ENCODE assay signal across 21 mouse cellular contexts in genomic region chr2:144425761-144426160, GRCm38 (mm10). TPM values are rescaled to one million over a fixed set of nuclear protein-coding genes. Genes with fewer than 3 reads are reported as not detected.
"Had no signal": no experiment of that assay in that cellular context is flagged by ENCODE, and none has a peak within 500 bp of the region (broad histone marks: within the 10 kb centered on the region; RNA-seq: fewer than 3 reads in every experiment).

No protein-coding gene starts in this region.

- H3K9me3 ChIP-seq: hindbrain, embryonic 15.5 days; limb, embryonic 10.5 days; liver, embryonic 15.5 days; midbrain, embryonic 15.5 days; neural tube, embryonic 12.5 days had no signal

- H3K9ac ChIP-seq: hindbrain, embryonic 15.5 days; liver, embryonic 15.5 days; midbrain, embryonic 15.5 days; neural tube, embryonic 12.5 days had no signal

- H3K27me3 ChIP-seq: hindbrain, embryonic 15.5 days; liver, embryonic 15.5 days; midbrain, embryonic 15.5 days; neural tube, embryonic 12.5 days had no signal

- ATAC-seq: inflammation-experienced regulatory T-cells, adult 6 months; lung, postnatal 0 days; midbrain, embryonic 15.5 days had no signal

- H3K4me3 ChIP-seq: hindbrain, embryonic 15.5 days; layer of hippocampus, adult 2 months; limb, embryonic 10.5 days; liver, embryonic 15.5 days; megakaryocyte, embryonic 14.5 days; midbrain, embryonic 15.5 days; neural tube, embryonic 12.5 days had no signal

- H3K27ac ChIP-seq: hindbrain, embryonic 15.5 days; layer of hippocampus, adult 2 months; limb, embryonic 10.5 days; liver, embryonic 15.5 days; macrophage; midbrain, embryonic 15.5 days; neural tube, embryonic 12.5 days had no signal

- H3K36me3 ChIP-seq: hindbrain, embryonic 15.5 days; limb, embryonic 10.5 days; liver, embryonic 15.5 days; midbrain, embryonic 15.5 days; neural tube, embryonic 12.5 days had no signal

- H3K4me2 ChIP-seq: hindbrain, embryonic 15.5 days; liver, embryonic 11.5 days; liver, embryonic 15.5 days; midbrain, embryonic 11.5 days; midbrain, embryonic 15.5 days; neural tube, embryonic 12.5 days had no signal

- DNase-seq: lung, adult 2 months; retina, postnatal 1 day; right cerebral cortex, postnatal 4 days; spleen, adult 18-20 months; thymus, adult 2 months; thymus, postnatal 25 days had no signal

- H3K4me1 ChIP-seq: hindbrain, embryonic 15.5 days; limb, embryonic 10.5 days; liver, embryonic 15.5 days; megakaryocyte, embryonic 14.5 days; midbrain, embryonic 15.5 days; neural tube, embryonic 12.5 days had no signal

RNA-seq across cellular contexts. Expression of gene Pet117, which starts 57.0 kb away (rescaled TPM):
- polyA plus RNA-seq: limb, embryonic 14.5 days; lung, adult 2 months; midbrain, embryonic 11.5 days; neural tube, embryonic 12.5 days; testis, adult 2 months; thymus, adult 2 months; urinary bladder, adult 2 months had no signal
